Mouse (Mus musculus) stomach, embryonic 14.5 days (tissue): ENCODE results near the gene Tbc1d22a. TPM values are rescaled to one million over a fixed set of nuclear protein-coding genes. Genes with fewer than 3 reads are reported as not detected.

ENCODE experiments used
- ATAC-seq: fragments of 200-750 bp; cut with Nextera tagmentation; 2 replicates; pipeline ENCODE4 v1.8.0; 2017; ENCODE audit warnings: low read depth, moderate TSS enrichment; ENCODE audit not compliant: insufficient number of reproducible peaks, insufficient read depth, low FRiP score
- H3K27ac ChIP-seq: fragments of 300-500 bp; sonication (generic); 2 replicates; pipeline ENCODE4 v1.5.1; 2014; ENCODE audit warnings: mild to moderate bottlenecking, low read length, moderate library complexity, mixed read lengths
- H3K27me3 ChIP-seq: fragments of 300-500 bp; sonication (generic); 2 replicates; pipeline ENCODE4 v1.6.1; 2014; ENCODE audit warnings: low read length, control low read depth, mixed read lengths; ENCODE audit not compliant: control insufficient read depth, insufficient read depth
- H3K36me3 ChIP-seq: fragments of 300-500 bp; sonication (generic); 2 replicates; pipeline ENCODE4 v1.6.1; 2014; ENCODE audit warnings: mild to moderate bottlenecking, control low read depth, low read length, moderate library complexity, mixed read lengths; ENCODE audit not compliant: control insufficient read depth, insufficient read depth
- H3K4me1 ChIP-seq: fragments of 300-500 bp; sonication (generic); 2 replicates; pipeline ENCODE4 v1.6.1; 2014; ENCODE audit warnings: low read length, control low read depth, mixed read lengths; ENCODE audit not compliant: control insufficient read depth, insufficient read depth
- H3K4me2 ChIP-seq: fragments of 300-500 bp; sonication (generic); replicated peaks from 2 replicates; pipeline ENCODE4 v1.6.1; 2014; ENCODE audit warnings: low read depth, low read length, control low read depth
- H3K4me3 ChIP-seq: fragments of 300-500 bp; sonication (generic); 2 replicates; pipeline ENCODE4 v1.5.1; 2014; ENCODE audit warnings: low read depth, low read length, control low read depth
- H3K9ac ChIP-seq: fragments of 300-500 bp; sonication (generic); replicated peaks from 2 replicates; pipeline ENCODE4 v1.6.1; 2014; ENCODE audit warnings: low read depth, mild to moderate bottlenecking, control low read depth, low read length, moderate library complexity, mixed read lengths
- H3K9me3 ChIP-seq: fragments of 300-500 bp; sonication (generic); 2 replicates; pipeline ENCODE4 v1.6.1; 2016; ENCODE audit warnings: low read depth, low read length, control low read depth; ENCODE audit not compliant: control insufficient read depth
- WGBS: fragments of 180-500 bp; shearing (Covaris S2); extraction: QIAGEN DNeasy Blood & Tissue Kit; methylation state at CpG from one replicate; pipeline ENCODE4 v1.1.7; 2014; 5-methylcytosine and 5-hydroxymethylcytosine counted together
- polyA plus RNA-seq: library from polyadenylated mRNA; unstranded; fragments of >200 nt; fragmentation: Nextera tagmentation; extraction: Ambion mirVana; gene quantifications from 2 replicates; pipeline ENCODE4 v1.2.1, GENCODE M21; 2014

The Tbc1d22a gene
- polyA plus RNA-seq, 1 experiment from 2014 or later: 9.3 TPM

GRCm38 (mm10) chr15:86459413-86459812 lies 245.2 kb downstream of the Tbc1d22a start:
- Histone ChIP-seq H3K4me1 (no peaks in the 10 kb centered on the region), H3K9me3 (no peaks in the 10 kb centered on the region), H3K27me3 (no peaks in the 10 kb centered on the region), H3K4me3 (no peak overlapping the region), H3K4me2 (no peak overlapping the region), H3K27ac (no peak overlapping the region), H3K9ac (no peak overlapping the region), H3K36me3 (no peaks in the 10 kb centered on the region)
- 73% methylated on average over 3 of the region's 3 CpGs for WGBS
- ATAC-seq: no peak

- no peak for ATAC-seq
- WGBS: 85% methylated on average over 8 of the region's 8 CpGs
- Histone ChIP-seq H3K4me3 (no peak overlapping the region), H3K9me3 (no peaks in the 10 kb centered on the region), H3K4me2 (no peak overlapping the region), H3K27ac (no peak overlapping the region), H3K36me3 (no peaks in the 10 kb centered on the region), H3K4me1 (no peaks in the 10 kb centered on the region), H3K9ac (no peak overlapping the region), H3K27me3 (no peaks in the 10 kb centered on the region)
Observed at GRCm38 (mm10) chr15:86462636-86463035, 248.4 kb downstream of the Tbc1d22a start.

- H3K4me1 ChIP-seq: no peaks in the 10 kb centered on the region
- H3K4me2 ChIP-seq: no peak overlapping the region
- H3K9me3 ChIP-seq: peaks cover 3% of the 10 kb centered on the region; the same call in 1 of the 2 replicates
- H3K27ac ChIP-seq: no peak overlapping the region
- no peaks in the 10 kb centered on the region for H3K27me3 ChIP-seq
- no peak for ATAC-seq
- H3K4me3 ChIP-seq: no peak overlapping the region
- no peak overlapping the region for H3K9ac ChIP-seq
- H3K36me3 ChIP-seq: no peaks in the 10 kb centered on the region
Observed at GRCm38 (mm10) chr15:86468082-86468481, 253.8 kb downstream of the Tbc1d22a start.

- 73% methylated on average over 7 of the region's 7 CpGs for whole genome bisulfite sequencing
- Histone ChIP-seq H3K9ac (no peak overlapping the region), H3K27me3 (no peaks in the 10 kb centered on the region), H3K4me1 (no peaks in the 10 kb centered on the region), H3K36me3 (no peaks in the 10 kb centered on the region), H3K27ac (no peak overlapping the region), H3K4me3 (no peak overlapping the region), H3K4me2 (no peak overlapping the region), H3K9me3 (peaks cover 3% of the 10 kb centered on the region; the same call in 1 of the 2 replicates)
- ATAC-seq: no peak
Observed at GRCm38 (mm10) chr15:86471136-86471535, 256.9 kb downstream of the Tbc1d22a start.

DNA sequence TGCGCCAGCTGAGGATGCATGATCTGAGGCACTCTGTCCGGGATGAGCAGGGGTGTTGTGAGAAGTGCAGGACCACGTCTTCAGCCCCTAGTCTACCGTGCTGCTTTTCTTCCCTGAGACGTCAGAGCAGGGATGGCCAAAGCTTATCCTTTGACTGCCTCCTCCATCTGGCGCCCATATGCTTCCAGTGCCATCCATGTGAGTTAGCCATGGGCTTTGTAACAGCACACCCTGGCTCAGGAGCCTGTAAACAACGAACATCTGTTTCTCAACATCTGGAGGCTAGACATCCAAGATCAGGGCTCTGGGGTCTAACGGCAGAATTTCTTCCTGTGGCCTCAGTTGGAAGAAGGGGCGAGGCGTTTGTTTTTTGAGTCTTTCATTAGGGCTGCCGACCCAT lies 259.2 kb downstream of the Tbc1d22a start:
- H3K36me3 ChIP-seq: no peaks in the 10 kb centered on the region
- no peak overlapping the region for H3K4me2 ChIP-seq
- no peak for ATAC-seq
- H3K9me3 ChIP-seq: peaks cover 3% of the 10 kb centered on the region; the same call in 1 of the 2 replicates
- no peak overlapping the region for H3K9ac ChIP-seq
- peaks cover 4% of the 10 kb centered on the region; the same call in 1 of the 2 replicates for H3K4me1 ChIP-seq
- H3K27me3 ChIP-seq: no peaks in the 10 kb centered on the region
- WGBS: 60% methylated on average over 11 of the region's 11 CpGs
- no peak overlapping the region for H3K27ac ChIP-seq
- H3K4me3 ChIP-seq: no peak overlapping the region

GRCm38 (mm10) chr15:86474951-86475350 lies 260.7 kb downstream of the Tbc1d22a start:
- Histone ChIP-seq H3K4me3 (no peak overlapping the region), H3K9ac (no peak overlapping the region), H3K27ac (no peak overlapping the region), H3K4me2 (no peak overlapping the region), H3K27me3 (no peaks in the 10 kb centered on the region), H3K36me3 (no peaks in the 10 kb centered on the region), H3K4me1 (peaks cover 4% of the 10 kb centered on the region; the same call in 1 of the 2 replicates), H3K9me3 (no peaks in the 10 kb centered on the region)
- no peak for ATAC-seq
- WGBS: 60% methylated on average over 5 of the region's 5 CpGs

DNA sequence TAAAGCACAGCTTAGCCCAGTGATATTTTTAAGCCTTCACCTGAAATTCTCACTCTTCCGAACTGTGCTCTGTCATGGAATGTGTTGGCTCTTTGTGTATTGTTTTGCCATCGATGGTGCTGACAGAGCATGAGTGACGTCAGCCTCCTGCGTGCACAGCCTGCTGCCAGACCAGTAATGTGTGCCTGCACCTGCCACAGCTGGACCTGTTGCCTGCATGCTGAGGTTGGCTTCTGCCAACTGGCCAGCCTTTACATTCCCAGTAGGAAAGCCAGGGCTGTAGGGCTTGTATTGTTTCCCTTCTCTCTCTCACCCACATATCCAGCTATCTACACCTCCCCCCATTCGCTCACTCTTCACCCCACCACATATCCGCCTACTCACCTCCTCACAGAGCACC lies 262.2 kb downstream of the Tbc1d22a start:
- Histone ChIP-seq H3K4me3 (no peak overlapping the region), H3K9ac (no peak overlapping the region), H3K4me1 (peaks cover 4% of the 10 kb centered on the region; the same call in 1 of the 2 replicates), H3K36me3 (no peaks in the 10 kb centered on the region), H3K9me3 (no peaks in the 10 kb centered on the region), H3K27ac (no peak overlapping the region), H3K4me2 (no peak overlapping the region), H3K27me3 (no peaks in the 10 kb centered on the region)
- 66% methylated on average over 6 of the region's 6 CpGs for WGBS
- ATAC-seq: no peak

DNA sequence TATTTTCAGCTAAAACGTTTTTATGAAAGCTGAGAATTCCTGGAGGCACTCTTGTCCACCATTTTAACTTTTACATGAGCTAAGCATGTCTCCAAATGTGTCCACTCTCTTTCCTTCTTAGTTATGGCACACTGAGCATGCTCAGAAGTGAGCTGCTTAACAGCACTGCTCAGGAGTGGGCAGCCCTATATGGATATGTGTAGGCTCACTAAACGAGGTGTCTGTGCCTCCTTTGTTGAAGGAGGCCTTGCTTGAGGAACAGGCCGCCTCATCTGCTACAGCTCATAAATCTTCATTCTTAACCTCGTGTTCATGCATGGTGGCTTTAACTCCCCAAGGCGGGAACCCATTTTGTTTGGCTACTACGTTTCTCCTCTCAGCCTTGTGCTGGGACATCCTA lies 262.8 kb downstream of the Tbc1d22a start:
- Histone ChIP-seq H3K4me3 (no peak overlapping the region), H3K9ac (no peak overlapping the region), H3K36me3 (no peaks in the 10 kb centered on the region), H3K4me2 (no peak overlapping the region), H3K27me3 (no peaks in the 10 kb centered on the region), H3K9me3 (no peaks in the 10 kb centered on the region), H3K27ac (no peak overlapping the region), H3K4me1 (peaks cover 4% of the 10 kb centered on the region; the same call in 1 of the 2 replicates)
- WGBS: 41% methylated on average over 6 of the region's 6 CpGs
- ATAC-seq: no peak

DNA sequence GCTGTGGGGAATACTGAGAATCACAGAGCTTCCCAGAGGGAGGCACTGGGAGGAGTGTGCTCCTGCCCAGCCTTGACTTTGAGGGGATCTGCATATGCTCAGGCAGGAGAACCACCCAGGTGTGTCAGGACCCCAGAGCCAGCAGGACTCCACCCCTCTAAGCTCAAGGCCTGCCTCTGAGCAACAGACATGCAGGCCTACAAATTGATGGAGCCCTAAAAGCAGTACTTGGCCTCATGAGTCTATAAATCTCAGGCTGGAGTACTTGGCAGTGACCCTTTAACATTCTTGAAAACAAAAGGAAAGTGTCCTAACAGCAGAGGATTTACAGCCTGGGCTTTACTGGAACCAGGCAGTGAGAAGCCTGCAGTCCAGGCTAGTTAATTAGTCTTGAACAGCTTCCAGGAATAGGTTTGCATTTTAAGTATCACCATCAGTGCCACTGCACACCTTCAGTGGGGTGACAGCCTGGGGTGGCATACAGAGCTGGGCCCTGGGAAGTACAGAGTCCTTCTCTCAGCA lies 263.3 kb downstream of the Tbc1d22a start:
- H3K27ac ChIP-seq: no peak overlapping the region
- no peaks in the 10 kb centered on the region for H3K36me3 ChIP-seq
- H3K27me3 ChIP-seq: no peaks in the 10 kb centered on the region
- H3K9me3 ChIP-seq: no peaks in the 10 kb centered on the region
- ATAC-seq: no peak
- H3K4me2 ChIP-seq: no peak overlapping the region
- peaks cover 4% of the 10 kb centered on the region; the same call in 1 of the 2 replicates for H3K4me1 ChIP-seq
- no peak overlapping the region for H3K4me3 ChIP-seq
- no peak overlapping the region for H3K9ac ChIP-seq
